Mouse (Mus musculus) thymus, postnatal 25 days (tissue): ENCODE data around the gene Ctsl.

ENCODE experiments used
- DNase-seq: peaks from one replicate; pipeline ENCODE4 v3.0.0; 2022

Gene Ctsl

DNA sequence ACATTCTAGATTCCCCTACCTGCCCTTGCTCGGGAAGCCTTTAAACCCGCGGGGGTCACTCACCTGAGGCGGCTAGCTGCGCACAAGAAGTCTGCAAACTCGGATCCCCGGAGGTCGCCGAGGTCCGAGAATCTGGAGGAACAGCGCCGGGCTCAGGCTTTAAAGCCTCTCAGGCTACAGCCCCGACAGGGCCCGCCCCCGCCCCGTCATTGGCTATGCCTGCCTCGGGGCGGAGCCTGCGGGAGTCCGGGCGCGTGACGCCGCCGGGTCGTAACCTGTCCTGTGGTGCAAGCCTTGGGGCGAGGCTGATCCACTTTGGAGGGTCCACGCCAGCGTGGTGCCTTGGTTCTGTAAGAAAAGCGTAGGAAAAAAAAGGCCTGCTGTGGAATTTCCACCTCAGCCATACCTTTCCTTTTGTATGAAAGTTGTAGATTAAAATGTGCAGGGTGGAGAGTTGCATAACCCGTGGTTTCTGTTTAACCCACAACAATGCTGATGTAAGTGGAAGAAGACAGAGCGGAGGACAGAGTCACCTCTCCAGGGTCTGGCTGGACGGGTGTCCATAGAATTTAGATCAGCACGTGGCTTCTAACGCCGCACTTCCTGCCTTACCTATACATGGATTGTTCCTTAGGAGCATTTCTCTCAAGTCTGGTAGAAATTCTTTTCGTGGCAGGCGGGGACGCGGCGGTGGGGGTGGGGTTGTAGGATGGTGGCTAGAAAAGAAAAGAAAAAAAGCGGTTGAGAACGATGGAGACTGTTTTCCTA lies at the start of gene Ctsl:
Ctsl (minus strand) TSS at position 718 of the 768 bp plus-strand sequence.
- peak; percentile 94 for DNase-seq

DNA sequence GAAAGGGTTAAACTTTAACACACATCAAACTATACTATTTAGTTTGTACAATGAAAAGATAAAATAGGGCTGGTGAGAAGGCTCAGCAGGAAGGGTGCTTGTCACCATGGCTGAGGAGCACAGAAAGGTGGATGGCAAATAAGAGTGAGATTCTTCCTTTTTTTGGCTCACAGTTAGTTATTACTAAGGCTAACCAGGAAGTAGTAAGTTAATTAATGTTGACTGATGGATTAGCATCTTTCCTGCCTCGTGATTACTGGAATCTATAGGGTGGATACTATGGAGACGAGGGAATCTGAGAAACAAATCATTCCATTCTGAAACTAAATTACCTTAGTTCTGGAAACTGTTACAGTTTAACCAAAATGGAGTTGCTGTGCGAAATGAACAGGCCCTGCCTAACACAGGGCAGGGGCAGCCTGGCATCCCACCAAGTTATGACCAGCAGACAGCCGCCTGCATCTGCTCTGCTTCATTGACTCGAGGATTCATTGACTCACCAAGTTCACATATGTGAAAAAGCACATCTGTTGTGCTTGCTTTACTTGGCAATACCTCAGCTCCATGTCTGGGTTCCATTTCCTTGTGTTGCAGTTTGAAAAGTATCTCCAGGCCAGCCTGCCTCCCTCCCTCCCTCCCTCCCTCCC lies 46.4 kb upstream of the Ctsl start:
- no peak for DNase-seq

GRCm38 (mm10) chr13:64415659-64416058 lies 45.0 kb upstream of the Ctsl start:
- peak; percentile 45 for DNase-seq

GRCm38 (mm10) chr13:64412752-64413257 lies 42.1 kb upstream of the Ctsl start:
- no peak for DNase-seq

GRCm38 (mm10) chr13:64411282-64411681 lies 40.6 kb upstream of the Ctsl start:
- DNase-seq: no peak

DNA sequence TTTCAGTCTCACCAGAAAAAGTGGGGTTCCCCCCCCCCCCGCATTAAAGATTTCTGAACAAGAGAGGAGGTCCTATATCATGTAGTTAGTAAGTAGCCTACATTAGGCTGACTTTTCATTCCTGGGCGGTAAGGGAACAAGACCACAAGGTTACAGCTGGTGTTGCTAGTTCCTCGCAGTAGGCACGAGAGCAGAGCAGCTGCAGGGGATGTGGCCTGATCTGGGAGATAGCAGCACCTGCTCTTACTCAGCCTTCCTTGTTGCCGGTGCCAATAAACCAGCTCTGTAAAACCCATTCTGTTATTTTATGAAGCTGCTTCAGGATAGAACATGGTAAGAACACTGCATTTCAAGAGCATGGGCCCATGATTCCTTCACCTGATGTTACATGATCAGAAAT lies 39.9 kb upstream of the Ctsl start:
- peak; percentile 69 for DNase-seq

- peak; percentile 58 for DNase-seq
Observed at GRCm38 (mm10) chr13:64407992-64408391, 37.3 kb upstream of the Ctsl start.

DNA sequence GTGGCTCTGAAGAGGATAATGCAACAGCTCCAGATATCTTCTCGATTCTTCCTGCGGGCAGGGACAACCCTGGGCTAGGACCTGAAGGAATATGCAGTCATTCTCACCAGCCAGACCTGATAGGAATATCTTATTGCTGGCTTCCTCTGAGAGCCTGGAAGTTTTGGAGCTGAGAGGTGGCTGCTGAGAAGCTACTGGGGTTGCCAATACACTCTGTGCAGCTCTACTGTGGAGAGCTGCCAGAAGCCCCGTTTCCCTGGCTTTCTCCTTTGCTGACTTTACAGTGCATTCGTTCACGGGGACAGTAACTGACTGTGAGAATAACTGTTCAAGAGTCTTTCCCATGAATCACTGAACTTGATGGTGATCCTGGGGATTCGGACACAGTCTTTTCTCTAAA lies 34.9 kb upstream of the Ctsl start:
- DNase-seq: no peak

DNA sequence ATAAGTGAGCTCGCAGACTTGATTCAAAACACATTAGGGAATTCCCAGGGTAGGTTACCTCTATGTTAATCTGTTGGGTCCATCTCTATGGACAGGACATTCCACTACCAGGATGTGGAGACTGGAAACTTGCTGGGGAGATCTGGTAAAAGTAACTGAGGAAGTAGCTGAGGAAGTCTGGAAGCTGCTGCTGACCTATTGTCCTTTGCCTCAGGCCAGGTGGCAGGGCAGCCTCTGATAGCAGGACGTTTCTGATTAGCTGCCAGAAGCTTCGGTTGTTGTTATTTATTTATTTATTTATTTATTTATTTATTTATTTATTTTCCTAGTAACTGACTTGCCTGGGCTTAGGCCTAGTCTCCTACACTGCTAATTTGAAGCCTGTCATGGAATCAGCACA lies 32.8 kb upstream of the Ctsl start:
- no peak for DNase-seq

DNA sequence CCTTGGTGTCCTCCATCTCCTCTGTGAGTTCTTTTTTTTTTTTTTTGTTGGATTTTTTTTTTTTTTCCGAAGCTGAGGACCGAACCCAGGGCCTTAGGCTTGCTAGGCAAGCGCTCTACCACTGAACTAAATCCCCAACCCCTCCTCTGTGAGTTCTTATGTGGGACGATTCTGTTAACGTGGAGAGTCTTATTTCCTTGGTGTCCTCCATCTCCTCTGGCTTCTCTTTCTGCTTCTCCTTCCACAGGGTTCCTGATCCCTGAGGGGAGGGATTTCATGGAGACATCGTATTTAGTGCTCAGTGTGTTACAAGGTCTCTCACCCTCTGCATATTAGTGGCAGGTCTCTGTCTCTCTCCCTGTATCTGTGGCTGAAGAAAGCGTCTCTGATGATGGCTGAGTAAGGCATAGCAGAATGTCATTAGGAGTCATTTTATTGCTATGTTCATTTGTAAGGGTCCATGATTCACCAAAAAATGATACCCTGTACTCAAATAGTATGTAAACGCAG lies 32.3 kb upstream of the Ctsl start:
- no peak for DNase-seq

GRCm38 (mm10) chr13:64402504-64402949 lies 31.8 kb upstream of the Ctsl start:
- DNase-seq: no peak

DNA sequence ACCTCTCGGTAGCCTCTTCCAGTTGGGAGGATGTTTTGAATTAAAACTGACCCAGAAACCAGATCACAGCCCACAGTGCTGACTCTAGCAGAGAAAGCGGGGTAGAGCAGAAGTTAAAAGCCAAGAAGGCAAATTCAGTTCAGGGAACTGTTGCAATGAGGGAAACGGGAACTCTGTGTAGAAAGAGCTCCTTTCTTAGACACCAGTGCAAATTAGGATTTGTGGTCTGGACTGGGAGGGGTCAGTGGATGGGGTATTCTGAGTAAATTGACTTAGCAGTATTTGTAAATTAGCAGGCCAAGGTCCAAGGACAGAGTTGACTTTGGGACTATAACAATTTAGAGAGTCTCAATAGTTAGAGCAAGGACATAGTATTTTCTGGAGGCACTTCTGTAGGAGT lies 31.3 kb upstream of the Ctsl start:
- no peak for DNase-seq

DNA sequence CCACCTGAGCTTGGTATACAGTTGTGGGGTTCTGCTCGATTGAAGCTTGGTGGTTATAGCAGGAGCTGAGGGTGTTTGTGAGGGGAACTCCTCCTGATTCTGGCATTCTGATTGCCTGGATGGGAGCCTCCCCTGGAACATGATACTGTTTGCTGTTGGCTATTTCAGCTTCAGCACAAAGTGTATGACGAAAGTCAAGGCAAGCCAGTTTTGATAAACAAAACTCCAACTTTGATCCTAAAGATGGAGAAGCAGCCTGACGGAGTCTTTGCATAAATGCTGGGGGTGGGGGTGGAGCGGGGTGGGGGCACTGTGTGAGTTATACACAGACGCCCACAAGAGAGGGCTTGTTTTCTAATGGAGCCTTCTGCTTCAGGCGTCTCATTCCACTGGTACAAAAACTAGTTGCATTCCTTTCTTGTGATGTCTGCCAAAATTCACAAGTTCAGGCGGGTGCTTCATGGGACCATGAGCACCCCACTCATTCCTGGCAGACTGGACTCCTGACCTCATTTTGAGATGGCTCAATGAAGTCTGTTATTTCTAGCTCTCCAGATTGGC lies 30.2 kb upstream of the Ctsl start:
- no peak for DNase-seq

DNA sequence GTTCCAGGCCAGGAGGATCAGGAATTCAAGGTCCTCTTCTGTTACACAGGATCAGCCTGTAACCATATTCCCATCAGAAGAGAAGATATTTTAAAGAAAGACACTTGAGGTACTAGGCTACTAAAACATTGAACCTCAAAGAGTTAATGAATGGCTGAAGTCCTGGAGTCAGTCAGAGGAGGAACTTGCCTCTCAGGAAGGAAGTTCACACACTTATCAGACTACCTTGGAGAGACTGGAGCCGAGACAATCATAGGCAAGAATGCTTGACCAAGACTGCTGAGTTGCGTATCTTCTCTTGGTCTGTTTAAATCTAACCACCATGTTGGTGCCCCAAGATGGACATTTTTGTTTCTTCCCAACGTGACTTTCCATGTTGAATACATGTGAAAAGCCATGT lies 29.2 kb upstream of the Ctsl start:
- no peak for DNase-seq

- no peak for DNase-seq
Observed at GRCm38 (mm10) chr13:64398065-64398464, 27.4 kb upstream of the Ctsl start.

DNA sequence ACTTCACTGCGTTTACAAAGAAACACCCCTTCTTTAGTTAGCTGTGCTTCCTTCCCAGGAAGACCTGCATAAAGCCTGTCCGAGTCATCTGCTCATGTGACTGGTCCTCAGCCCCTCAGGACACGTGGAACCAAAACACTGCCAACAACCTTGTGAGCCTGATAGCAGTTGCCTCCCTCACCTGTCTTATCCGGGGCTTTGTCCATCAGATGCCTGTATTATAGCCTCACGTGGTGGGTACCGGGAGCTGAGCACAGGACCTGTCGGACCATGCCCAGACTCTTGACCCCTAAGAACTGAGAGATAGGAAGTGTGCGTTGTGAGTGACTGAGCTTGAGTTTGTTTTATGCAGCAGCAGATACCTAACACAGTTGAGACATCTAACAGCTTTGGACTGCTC lies 26.3 kb upstream of the Ctsl start:
- no peak for DNase-seq

GRCm38 (mm10) chr13:64388415-64388814 lies 17.7 kb upstream of the Ctsl start:
- DNase-seq: no peak

DNA sequence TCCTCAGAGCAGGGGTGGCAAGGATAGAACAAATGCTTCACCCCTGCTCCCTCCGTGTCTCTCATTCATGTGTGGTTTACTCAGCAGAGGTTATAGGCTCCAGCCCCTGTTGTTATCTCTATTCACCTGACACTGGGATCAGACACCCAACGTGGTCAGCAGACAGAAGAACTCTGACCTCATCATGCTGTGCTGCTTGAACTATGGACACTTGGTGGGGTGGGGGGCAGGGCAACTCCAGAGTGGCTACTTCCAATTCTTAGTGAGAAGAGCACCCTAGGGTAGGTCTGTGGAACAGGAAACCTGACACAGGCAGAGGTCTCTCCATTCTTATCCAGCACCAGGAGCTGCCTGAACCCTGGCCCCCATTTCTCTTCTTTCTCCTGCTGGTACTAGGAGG lies 15.4 kb upstream of the Ctsl start:
- DNase-seq: no peak

DNA sequence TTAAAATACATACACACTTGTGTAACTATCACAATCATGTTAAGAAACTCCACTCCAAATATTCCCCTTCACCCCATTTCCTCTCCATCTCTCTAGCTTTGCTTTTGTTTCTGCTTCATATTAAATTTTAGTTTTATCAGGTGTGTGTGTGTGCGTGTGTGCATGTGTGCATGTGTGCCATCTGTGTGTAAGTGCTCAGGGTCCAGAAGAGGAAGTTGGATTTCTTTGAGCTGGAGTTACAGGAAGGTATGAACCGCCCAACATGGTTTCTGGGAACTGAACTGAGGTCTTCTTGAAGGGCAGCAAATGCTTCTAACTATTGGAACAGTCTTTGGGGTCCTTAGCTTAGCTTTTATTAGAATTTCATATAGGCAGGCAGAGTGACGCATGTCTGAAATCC lies 14.2 kb upstream of the Ctsl start:
- DNase-seq: no peak

- DNase-seq: no peak
Observed at GRCm38 (mm10) chr13:64380251-64380650, 9.6 kb upstream of the Ctsl start.

GRCm38 (mm10) chr13:64378601-64379000 lies 7.9 kb upstream of the Ctsl start:
- no peak for DNase-seq

GRCm38 (mm10) chr13:64376472-64376871 lies 5.8 kb upstream of the Ctsl start:
- DNase-seq: no peak

DNA sequence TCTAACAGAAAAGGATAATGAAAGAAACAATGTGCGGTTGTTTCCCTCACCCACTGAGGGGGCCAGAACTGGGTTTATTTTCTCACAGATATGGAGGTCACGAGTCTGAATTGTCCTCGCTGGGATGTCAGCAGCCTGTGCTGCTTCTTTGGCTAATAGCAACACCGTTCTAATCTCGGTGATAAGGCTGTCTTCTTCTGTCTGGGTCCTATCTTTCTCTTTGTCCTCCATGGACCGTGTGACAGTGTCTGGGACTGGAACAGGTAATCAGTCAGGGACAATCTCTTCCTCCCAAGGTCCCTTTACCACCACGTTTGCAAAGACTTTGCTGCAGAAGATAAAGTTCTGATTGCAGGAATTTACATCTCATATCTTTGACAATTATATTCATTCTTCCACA lies 4.5 kb upstream of the Ctsl start:
- DNase-seq: no peak

DNA sequence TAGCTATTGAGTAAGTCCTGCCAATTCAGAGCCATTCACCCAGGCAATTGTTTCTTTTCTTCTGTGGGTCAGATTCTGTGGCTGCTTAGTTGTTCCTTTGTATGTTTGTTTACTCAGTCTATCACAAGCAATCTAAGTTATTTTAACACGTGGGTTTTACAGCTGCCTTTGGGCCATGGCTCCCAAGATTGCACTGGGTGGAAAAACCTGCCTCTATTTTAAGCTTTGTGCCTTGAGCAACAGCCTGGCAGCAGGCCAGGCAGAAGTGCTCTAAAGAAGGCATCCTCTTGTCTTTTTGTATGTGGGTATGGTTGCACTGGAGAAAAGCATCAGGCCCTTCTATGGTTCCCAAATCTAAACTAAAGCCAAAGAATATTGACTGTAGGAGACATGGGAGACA lies 3.0 kb upstream of the Ctsl start:
- no peak for DNase-seq
